Mouse (Mus musculus) cerebellum, adult 2 months (tissue): ENCODE measurements at regions not wholly inside any gene's neighbourhood (a gene's known extent, or its start where the extent isn't known, plus 50 kb on each side); places are given as distances from the start of the nearest gene placed in this dataset.

Source experiments
- DNase-seq, 2 experiments: peaks; one replicate each; pipeline ENCODE4 v3.0.0; 2021
- H3K27ac ChIP-seq: fragments of 200-500 bp; 2 replicates; pipeline ENCODE4 v1.5.1; 2012; ENCODE audit warnings: low read length, control low read depth, inconsistent platforms; ENCODE audit not compliant: insufficient read depth
- H3K27me3 ChIP-seq: fragments of 200-500 bp; 2 replicates; pipeline ENCODE4 v1.6.1; 2012; ENCODE audit warnings: inconsistent platforms, mild to moderate bottlenecking, low read length, moderate library complexity; ENCODE audit not compliant: control insufficient read depth, insufficient read depth
- H3K4me1 ChIP-seq: fragments of 200-500 bp; 2 replicates; pipeline ENCODE4 v1.6.1; 2011; ENCODE audit warnings: low read length; ENCODE audit not compliant: control insufficient read depth, insufficient read depth
- H3K4me3 ChIP-seq: fragments of 200-500 bp; replicated peaks from 2 replicates; pipeline ENCODE3; 2011; ENCODE audit warnings: mild to moderate bottlenecking, low read depth, low read length, control low read depth; ENCODE audit not compliant: insufficient read depth
- CTCF ChIP-seq: fragments of 200-500 bp; IDR thresholded peaks from 2 replicates; pipeline ENCODE4 v1.5.1; 2011; ENCODE audit warnings: low read depth, mild to moderate bottlenecking, control low read depth, low read length, moderate library complexity, borderline replicate concordance; ENCODE audit not compliant: insufficient read depth
- POLR2A ChIP-seq: fragments of 200-500 bp; IDR thresholded peaks from 2 replicates; pipeline ENCODE4 v1.6.1; 2011; ENCODE audit warnings: low read length, control low read depth, borderline replicate concordance; ENCODE audit not compliant: insufficient read depth
- WGBS: fragments of 180-500 bp; shearing (Covaris S2); methylation state at CpG from one replicate; pipeline ENCODE4 v1.1.7; 2018; 5-methylcytosine and 5-hydroxymethylcytosine counted together

DNA sequence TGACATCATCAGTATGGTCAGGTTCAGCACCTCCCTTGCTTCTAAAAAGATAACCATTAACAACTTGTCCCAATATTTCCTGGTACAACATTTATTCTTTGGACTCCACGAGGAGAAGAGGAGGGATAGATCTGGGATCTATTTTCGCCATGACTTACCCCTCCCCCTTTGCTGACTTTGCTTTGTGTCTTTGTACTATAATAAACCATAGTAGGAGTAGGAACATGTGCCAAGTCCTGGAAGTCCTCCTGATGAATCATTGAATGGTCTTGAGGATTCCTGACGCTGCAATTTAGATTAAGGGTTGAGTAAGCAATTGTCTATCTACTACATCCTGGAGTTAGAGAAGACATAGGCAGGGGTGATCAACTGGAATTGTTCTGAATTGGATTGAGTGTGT lies 71.2 kb downstream of the Rbm11 start:
- Histone ChIP-seq H3K4me1 (no peaks in the 10 kb centered on the region), H3K27ac (no peak overlapping the region), H3K27me3 (no peaks in the 10 kb centered on the region), H3K4me3 (no peak overlapping the region)
- 61% methylated on average over 3 of the region's 3 CpGs for WGBS
- TF ChIP-seq CTCF (no peak), POLR2A (no peak)
- DNase-seq, result no peak

DNA sequence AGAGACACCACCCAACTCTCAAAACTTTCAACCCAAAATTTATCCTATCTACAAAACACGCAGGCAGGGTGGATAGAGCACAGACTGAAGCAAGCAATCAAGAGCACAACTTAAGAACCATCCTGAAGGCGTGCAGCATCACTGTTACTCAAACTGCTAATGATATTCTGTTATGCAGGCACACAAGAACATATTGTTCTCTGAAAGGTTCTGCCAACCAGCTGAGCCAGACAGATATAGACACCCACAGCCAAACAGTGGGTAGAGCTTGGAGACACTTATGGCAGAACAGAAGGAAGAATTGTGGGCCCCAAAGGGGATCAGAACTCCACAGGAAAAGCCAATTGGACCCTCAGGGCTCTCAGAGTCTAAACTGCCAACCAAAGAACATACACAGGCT lies 74.9 kb downstream of the Rbm11 start:
- no peak overlapping the region for H3K27ac ChIP-seq
- no peak for TF ChIP-seq POLR2A
- TF ChIP-seq CTCF, result no peak
- no peaks in the 10 kb centered on the region for H3K27me3 ChIP-seq
- no peaks in the 10 kb centered on the region for H3K4me1 ChIP-seq
- 95% methylated on average over 2 of the region's 2 CpGs for WGBS
- H3K4me3 ChIP-seq, result no peak overlapping the region
- DNase-seq, result no peak

DNA sequence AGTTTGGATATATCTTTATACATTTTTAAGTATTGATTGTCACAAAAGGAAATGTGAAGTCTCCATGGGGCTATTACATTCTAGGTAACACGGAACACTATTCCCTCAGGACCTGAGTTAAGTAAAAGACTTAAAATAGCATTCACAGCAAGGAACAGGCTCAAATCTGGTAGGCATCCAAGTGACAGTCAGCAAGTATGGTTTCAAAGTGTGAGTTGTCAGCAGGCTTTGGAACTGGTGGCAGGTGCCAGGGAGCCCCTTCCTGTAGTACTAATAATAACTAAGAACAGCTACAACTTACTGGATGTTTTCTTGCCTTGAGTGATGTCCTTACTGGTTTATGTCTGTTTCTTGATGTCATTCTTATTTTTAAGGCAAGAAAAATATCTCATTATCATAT lies 79.5 kb downstream of the Rbm11 start:
- Histone ChIP-seq H3K4me3 (no peak overlapping the region), H3K4me1 (no peaks in the 10 kb centered on the region), H3K27me3 (no peaks in the 10 kb centered on the region), H3K27ac (no peak overlapping the region)
- TF ChIP-seq CTCF (no peak), POLR2A (no peak)
- no peak for DNase-seq
- 4% methylated on average over 1 of the region's 1 CpGs for WGBS

DNA sequence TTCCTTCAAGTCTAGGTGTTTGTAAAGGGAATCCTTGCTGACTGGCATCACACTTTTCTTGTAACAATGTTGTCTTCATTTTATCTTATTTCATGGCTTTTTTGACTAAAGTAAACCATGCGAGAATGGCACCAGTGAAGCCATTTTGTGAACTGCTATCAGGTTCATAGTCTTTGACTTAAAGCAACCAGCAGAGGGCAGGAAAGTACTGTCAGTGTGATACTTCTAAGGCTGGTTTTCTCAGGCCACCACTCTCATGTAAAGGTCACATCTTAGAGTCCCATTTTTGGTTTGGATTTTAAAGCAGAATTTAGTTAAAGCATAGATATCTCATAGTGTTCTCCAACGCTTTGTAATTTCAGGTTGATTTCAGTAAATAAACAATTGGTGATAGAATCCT lies 83.2 kb downstream of the Rbm11 start:
- TF ChIP-seq POLR2A (no peak), CTCF (peak; percentile 14; the same call in 1 of the 2 replicates)
- Histone ChIP-seq H3K4me1 (no peaks in the 10 kb centered on the region), H3K4me3 (no peak overlapping the region), H3K27me3 (no peaks in the 10 kb centered on the region), H3K27ac (no peak overlapping the region)
- DNase-seq, result peak in 1 of 2 experiments; percentile 10
- 58% methylated on average over 2 of the region's 2 CpGs for WGBS

DNA sequence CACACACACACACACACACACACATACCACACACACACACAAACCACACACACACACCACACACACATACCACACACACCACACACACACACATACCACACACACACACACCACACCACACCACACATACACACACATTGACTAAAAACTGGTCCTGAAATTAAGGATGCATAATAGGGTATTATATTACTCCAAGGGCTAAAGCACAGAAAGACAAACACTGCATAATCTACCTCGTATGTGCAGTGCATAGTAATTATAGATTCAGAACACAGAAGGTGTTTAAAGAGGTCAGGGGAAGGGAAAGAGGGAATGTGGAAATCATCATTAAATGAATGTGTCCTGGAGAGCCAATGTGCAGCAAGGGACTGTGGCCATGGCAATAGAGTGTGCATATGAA lies 84.5 kb downstream of the Rbm11 start:
- Histone ChIP-seq H3K27ac (no peak overlapping the region), H3K4me1 (no peaks in the 10 kb centered on the region), H3K4me3 (no peak overlapping the region), H3K27me3 (no peaks in the 10 kb centered on the region)
- TF ChIP-seq POLR2A, result no peak
- TF ChIP-seq CTCF, result no peak
- no peak for DNase-seq
- 68% methylated on average over 1 of the region's 1 CpGs for WGBS
